Mouse (Mus musculus) heart, adult 10 weeks (tissue): ENCODE measurements around the gene Lce3f. TPM values are rescaled to one million over a fixed set of nuclear protein-coding genes. Genes with fewer than 3 reads are reported as not detected.

Experiments
- polyA plus RNA-seq: library from polyadenylated mRNA; stranded (reverse); fragments of 350-450 nt; fragmentation: Illumina TruSeq; extraction: RNeasy Lipid Tissue Mini Kit (QIAGEN cat#74804); gene quantifications from one replicate; pipeline ENCODE4 v1.2.3, GENCODE M21; 2014; ENCODE audit warnings: low read depth, low replicate concordance

Lce3f gene
- not detected for polyA plus RNA-seq

GRCm38 (mm10) chr3:92991926-92992325 is at the start of gene Lce3f:
Gene Lce3f, plus strand, starts transcription at chr3:92992226.

GRCm38 (mm10) chr3:92944186-92944585 is 47.8 kb upstream of the Lce3f start, which contains the start of gene Lce3c:
Gene Lce3c, plus strand, starts transcription at chr3:92944486.

GRCm38 (mm10) chr3:92957090-92957489 is 34.9 kb upstream of the Lce3f start, which contains the start of gene Lce3d:
Gene Lce3d, plus strand, starts transcription at chr3:92957390.

GRCm38 (mm10) chr3:92966761-92967160 is 25.3 kb upstream of the Lce3f start, which contains the start of gene Lce3e:
Gene Lce3e, plus strand, starts transcription at chr3:92967061.

GRCm38 (mm10) chr3:93015460-93016104 is 23.6 kb downstream of the Lce3f start, which contains the start of gene Crct1:
Gene Crct1, minus strand, starts transcription at chr3:93015687.

GRCm38 (mm10) chr3:93018960-93019359 is 26.9 kb downstream of the Lce3f start, which contains the start of gene Lce1m:
Gene Lce1m, minus strand, starts transcription at chr3:93019060.

Other genes with a start within 250 kb of the Lce3f start
- not detected for gene Lce1g, start 239.9 kb upstream of the Lce3f start, polyA plus RNA-seq
- gene Lce1h, start 227.2 kb upstream of the Lce3f start, polyA plus RNA-seq = not detected
- gene Lce1i, start 213.3 kb upstream of the Lce3f start, polyA plus RNA-seq = not detected
- gene Lce1j, start 201.7 kb upstream of the Lce3f start, polyA plus RNA-seq = not detected
- not detected for gene Lce1k, start 184.3 kb upstream of the Lce3f start, polyA plus RNA-seq
- not detected for gene Kprp, start 165.0 kb upstream of the Lce3f start, polyA plus RNA-seq
- gene Lce1l, start 140.9 kb upstream of the Lce3f start, polyA plus RNA-seq = not detected
- not detected for gene 2310050C09Rik, start 122.0 kb upstream of the Lce3f start, polyA plus RNA-seq
- not detected for gene Lce3a, start 66.0 kb upstream of the Lce3f start, polyA plus RNA-seq
- gene Lce3b, start 59.2 kb upstream of the Lce3f start, polyA plus RNA-seq = not detected
- not detected for gene Lce3c, start 47.7 kb upstream of the Lce3f start, polyA plus RNA-seq
- gene Lce3d, start 34.8 kb upstream of the Lce3f start, polyA plus RNA-seq = not detected
- not detected for gene Lce3e, start 25.2 kb upstream of the Lce3f start, polyA plus RNA-seq
- not detected for gene Crct1, start 23.5 kb downstream of the Lce3f start, polyA plus RNA-seq
- gene Lce1m, start 26.8 kb downstream of the Lce3f start, polyA plus RNA-seq = not detected
- gene Gm4858, start 76.6 kb downstream of the Lce3f start, polyA plus RNA-seq = not detected
- gene Crnn, start 152.6 kb downstream of the Lce3f start, polyA plus RNA-seq = not detected
- gene Flg2, start 205.1 kb downstream of the Lce3f start, polyA plus RNA-seq = not detected